Mouse (Mus musculus): ENCODE measurements around the gene Vapa.
"Not testable (repeated sequence)": the region's sequence is repeated elsewhere in the genome, so short reads cannot be mapped to it uniquely, and the experiment has no call there.

The Vapa gene

GRCm38 (mm10) chr17:65581440-65581839 lies 31.9 kb downstream of the Vapa start:
- in situ Hi-C loops (cut with MboI; ENCODE audit: low pct_unique_long_range_greater_than_20kb in 1 of 2, low sequenced_read_pairs in 2 of 2, unreplicated experiment in 1 of 2): no loop called here

DNA sequence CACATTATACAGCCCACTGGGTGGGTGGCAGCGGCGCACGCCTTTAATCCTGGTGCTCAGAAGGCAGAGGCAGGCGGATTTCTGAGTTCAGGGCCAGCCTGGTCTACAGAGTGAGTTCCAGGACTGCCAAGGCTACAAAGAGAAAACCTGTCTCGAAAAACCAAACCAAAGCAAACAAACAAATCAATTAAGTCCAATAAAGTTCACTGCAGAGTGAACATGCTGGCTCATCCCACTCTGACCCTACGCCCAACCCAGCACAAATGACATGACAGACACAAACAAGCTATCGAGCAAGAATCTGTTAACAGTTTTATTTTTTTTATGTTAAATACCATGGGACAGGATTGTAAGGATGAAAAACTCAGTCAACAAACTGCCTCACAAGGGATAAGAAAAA lies 33.6 kb downstream of the Vapa start:
- in situ Hi-C loops (cut with MboI; ENCODE audit: low pct_unique_long_range_greater_than_20kb in 1 of 2, low sequenced_read_pairs in 2 of 2, unreplicated experiment in 1 of 2): no loop called here

- in situ Hi-C loops (cut with MboI; ENCODE audit: low pct_unique_long_range_greater_than_20kb in 1 of 2, low sequenced_read_pairs in 2 of 2, unreplicated experiment in 1 of 2): no loop called here
Observed at GRCm38 (mm10) chr17:65575339-65575738, 38.0 kb downstream of the Vapa start.

DNA sequence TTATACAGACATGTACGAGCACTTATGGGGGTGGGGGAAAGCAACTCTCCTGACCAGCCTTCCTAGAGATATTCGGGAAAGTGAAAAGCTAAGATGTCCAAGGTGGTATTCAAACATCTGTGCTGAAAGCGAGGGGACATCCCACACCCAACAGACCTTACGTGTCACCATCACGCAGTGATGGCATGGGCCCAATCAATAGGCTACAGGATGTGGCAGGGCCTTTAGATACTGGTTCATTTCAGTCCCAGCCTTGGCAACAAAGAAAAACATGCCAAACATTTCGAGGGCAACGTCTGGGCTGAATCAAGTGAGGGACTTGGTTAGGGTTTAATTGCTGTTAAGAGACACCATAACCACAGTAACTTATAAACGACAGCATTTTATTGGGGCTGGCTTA lies 38.5 kb downstream of the Vapa start:
- in situ Hi-C loops (cut with MboI; ENCODE audit: low pct_unique_long_range_greater_than_20kb in 1 of 2, low sequenced_read_pairs in 2 of 2, unreplicated experiment in 1 of 2): no loop called here

DNA sequence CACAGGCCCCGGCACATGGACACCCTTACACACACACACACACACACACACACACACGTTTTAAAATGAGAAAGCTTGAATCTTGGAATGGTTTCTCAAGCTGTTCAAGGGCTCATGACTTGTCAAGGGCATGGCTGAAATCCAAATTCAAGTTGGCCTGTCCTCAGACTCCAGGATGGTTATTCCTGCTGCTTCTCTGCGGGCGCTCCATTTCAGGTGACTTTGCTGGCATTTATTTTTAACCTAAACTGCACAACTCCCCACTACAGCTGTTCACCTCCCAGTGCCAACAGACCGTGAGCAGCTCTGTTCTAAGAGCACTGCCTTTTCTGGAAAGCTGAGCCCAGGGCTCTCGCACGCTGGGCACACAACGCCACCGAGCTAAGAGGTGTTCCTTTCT lies 41.5 kb downstream of the Vapa start:
- in situ Hi-C loops (cut with MboI; ENCODE audit: low pct_unique_long_range_greater_than_20kb in 1 of 2, low sequenced_read_pairs in 2 of 2, unreplicated experiment in 1 of 2): no loop called here

DNA sequence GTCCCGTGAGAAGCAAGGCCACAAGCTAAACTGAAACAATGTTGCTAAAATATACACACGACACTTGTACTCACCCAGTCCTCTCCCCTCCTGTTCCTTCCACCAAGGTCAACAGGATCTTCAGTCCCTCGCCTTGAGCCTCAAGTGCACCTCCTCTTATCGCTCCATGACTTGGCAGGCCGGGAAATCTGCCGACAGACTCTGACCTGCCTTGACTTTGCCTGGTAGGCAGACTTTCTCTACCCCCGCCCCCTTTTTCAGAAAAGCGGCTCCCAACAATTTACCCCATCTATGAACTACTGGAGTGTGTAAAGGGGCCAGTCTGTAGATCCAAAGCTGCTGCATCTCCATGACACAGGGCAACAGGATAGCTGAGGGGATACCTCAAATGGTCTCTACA lies 41.9 kb downstream of the Vapa start:
- in situ Hi-C loops (cut with MboI; ENCODE audit: low pct_unique_long_range_greater_than_20kb in 1 of 2, low sequenced_read_pairs in 2 of 2, unreplicated experiment in 1 of 2): no loop called here

DNA sequence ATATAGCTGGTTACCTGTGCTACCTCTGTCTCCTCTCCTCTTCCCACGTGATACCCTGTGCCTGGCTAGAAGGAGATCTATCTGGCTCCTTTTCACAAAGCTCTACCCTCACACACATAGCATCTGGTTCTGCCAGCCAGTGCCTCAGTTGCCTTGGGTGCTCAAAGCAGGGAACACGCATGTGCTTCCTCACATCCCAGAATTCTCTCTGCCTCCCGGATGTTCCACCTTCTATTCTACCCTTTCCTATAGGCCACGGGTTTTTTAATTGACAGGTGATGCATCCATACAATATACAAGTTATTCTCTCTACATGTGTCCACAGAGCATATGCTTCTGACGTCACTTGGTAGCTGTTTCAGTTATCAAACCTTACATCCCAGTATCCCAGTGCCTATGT lies 49.2 kb downstream of the Vapa start:
- in situ Hi-C loops (cut with MboI; ENCODE audit: low pct_unique_long_range_greater_than_20kb in 1 of 2, low sequenced_read_pairs in 2 of 2, unreplicated experiment in 1 of 2): no loop called here

DNA sequence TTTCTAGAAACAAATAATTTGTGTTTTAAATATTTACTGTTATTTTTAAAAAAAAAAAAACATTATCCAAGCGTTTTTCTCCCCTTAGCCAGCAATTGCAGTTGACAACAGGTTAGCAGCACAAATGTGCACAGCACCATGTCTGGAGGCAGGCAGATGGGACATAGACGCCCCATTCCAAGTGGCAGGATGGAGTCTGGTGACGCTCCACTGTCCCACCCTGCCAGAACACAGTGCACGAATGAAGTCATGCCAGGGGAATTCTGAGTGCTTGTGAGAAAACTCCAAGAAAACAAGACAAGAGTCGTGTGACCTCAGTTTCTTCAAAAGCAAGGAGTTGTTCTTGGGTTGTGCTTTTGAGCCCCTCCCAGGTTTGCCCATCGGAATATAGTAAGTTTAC lies 50.0 kb downstream of the Vapa start:
- in situ Hi-C loops (cut with MboI; ENCODE audit: low pct_unique_long_range_greater_than_20kb in 1 of 2, low sequenced_read_pairs in 2 of 2, unreplicated experiment in 1 of 2): no loop called here

DNA sequence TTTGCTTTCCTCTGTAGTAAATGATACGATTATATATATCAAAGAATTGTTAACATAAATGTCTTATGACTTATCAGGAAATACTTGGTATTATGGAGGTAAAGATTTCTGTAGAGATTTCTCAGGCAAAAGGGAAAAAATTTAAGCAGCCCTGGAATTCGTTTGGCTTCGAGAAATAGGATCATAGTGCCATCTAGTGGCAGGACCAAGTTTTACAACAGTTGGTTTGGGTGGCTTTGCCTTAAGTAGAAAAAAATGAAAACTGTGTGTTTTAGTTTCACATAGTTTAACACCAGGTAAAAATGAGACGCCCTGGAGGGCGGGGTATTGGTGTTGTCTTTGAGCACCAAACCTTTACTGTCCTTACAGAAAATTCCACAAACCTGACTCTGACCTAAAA lies 50.6 kb downstream of the Vapa start:
- in situ Hi-C loops (cut with MboI; ENCODE audit: low pct_unique_long_range_greater_than_20kb in 1 of 2, low sequenced_read_pairs in 2 of 2, unreplicated experiment in 1 of 2): no loop called here

GRCm38 (mm10) chr17:65561361-65562015 lies 51.9 kb downstream of the Vapa start:
- in situ Hi-C loops (cut with MboI; ENCODE audit: low pct_unique_long_range_greater_than_20kb in 1 of 2, low sequenced_read_pairs in 2 of 2, unreplicated experiment in 1 of 2): no loop called here

DNA sequence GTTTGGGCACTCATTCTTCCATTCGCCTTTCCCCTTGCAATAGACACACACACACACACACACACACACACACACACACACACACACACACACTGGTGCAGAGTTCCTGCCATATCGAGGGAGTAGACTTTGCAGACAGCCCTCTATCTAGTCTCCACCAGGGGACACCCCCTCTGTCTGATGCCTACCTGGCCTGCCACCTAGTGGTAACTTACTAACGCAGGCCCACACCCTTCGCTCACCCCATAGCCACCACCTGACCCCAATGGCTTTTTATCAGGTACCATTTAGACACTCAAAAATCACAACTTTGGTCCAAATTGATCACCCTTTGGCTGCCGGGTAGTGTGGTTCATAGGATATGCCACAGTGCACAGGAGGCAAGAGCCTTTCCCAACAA lies 54.1 kb downstream of the Vapa start:
- in situ Hi-C loops (cut with MboI; ENCODE audit: low pct_unique_long_range_greater_than_20kb in 1 of 2, low sequenced_read_pairs in 2 of 2, unreplicated experiment in 1 of 2): no loop called here

- in situ Hi-C loops (cut with MboI; ENCODE audit: low pct_unique_long_range_greater_than_20kb in 1 of 2, low sequenced_read_pairs in 2 of 2, unreplicated experiment in 1 of 2): no loop called here
Observed at GRCm38 (mm10) chr17:65558788-65559187, 54.6 kb downstream of the Vapa start.

DNA sequence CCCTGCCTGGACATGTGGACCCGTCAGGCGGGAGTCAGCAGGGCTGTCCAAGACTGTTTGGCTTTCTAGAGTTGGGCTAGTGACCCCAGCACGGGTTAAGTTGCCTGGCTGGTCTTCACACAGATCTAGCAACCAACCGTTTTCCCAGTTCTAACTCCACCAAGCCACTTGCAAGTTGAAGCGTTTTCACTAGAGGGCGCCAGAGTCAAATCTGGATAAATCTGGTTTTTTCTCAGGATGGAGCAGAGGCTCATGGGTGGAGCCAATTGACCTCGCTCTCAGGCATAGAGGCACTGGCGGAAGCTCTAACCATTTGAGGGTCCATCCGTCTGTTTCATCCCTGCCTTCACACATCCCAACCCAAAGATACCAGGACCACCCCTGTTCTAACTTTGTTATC lies 55.1 kb downstream of the Vapa start:
- in situ Hi-C loops (cut with MboI; ENCODE audit: low pct_unique_long_range_greater_than_20kb in 1 of 2, low sequenced_read_pairs in 2 of 2, unreplicated experiment in 1 of 2): no loop called here

GRCm38 (mm10) chr17:65557212-65557611 lies 56.1 kb downstream of the Vapa start:
- in situ Hi-C loops (cut with MboI; ENCODE audit: low pct_unique_long_range_greater_than_20kb in 1 of 2, low sequenced_read_pairs in 2 of 2, unreplicated experiment in 1 of 2): no loop called here

- in situ Hi-C loops (cut with MboI; ENCODE audit: low pct_unique_long_range_greater_than_20kb in 1 of 2, low sequenced_read_pairs in 2 of 2, unreplicated experiment in 1 of 2): no loop called here
Observed at GRCm38 (mm10) chr17:65556798-65557197, 56.6 kb downstream of the Vapa start.

GRCm38 (mm10) chr17:65552426-65552997 lies 60.8 kb downstream of the Vapa start:
- in situ Hi-C loops (cut with MboI; ENCODE audit: low pct_unique_long_range_greater_than_20kb in 1 of 2, low sequenced_read_pairs in 2 of 2, unreplicated experiment in 1 of 2): no loop called here

GRCm38 (mm10) chr17:65550357-65550756 lies 63.0 kb downstream of the Vapa start:
- in situ Hi-C loops (cut with MboI; ENCODE audit: low pct_unique_long_range_greater_than_20kb in 1 of 2, low sequenced_read_pairs in 2 of 2, unreplicated experiment in 1 of 2): no loop called here

DNA sequence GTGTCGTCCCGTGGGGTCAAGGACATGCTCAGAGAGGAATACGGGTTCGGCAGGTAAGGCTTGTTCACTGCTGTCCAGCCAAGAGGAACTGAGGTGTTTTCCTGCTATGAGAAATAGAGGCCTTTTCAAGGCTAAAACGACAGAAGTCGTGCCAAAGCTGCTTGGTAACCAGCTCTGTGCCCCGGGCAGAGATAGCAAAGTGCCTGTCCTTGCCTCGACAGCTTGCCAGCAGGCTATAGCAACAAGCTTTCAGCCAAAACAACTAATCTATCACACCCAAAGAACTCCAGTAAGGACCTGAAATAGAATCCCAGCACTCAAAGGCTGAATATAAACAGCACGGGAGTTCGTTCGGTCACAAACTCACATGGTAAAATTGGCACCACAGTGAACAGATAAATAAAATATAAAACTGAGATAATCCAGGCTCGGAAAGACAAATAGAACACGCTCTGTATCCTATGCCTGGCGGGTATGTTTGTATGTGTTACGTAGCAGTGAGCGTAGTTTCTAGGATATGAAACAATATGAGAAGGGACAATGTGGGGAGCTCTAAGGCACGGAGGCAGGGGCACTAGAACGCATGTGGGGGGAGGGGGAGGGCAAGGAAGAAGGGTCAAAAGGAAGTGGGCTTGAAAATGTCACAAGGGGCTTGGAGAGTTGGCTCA lies 64.5 kb downstream of the Vapa start:
- in situ Hi-C loops (cut with MboI; ENCODE audit: low pct_unique_long_range_greater_than_20kb in 1 of 2, low sequenced_read_pairs in 2 of 2, unreplicated experiment in 1 of 2): no loop called here

DNA sequence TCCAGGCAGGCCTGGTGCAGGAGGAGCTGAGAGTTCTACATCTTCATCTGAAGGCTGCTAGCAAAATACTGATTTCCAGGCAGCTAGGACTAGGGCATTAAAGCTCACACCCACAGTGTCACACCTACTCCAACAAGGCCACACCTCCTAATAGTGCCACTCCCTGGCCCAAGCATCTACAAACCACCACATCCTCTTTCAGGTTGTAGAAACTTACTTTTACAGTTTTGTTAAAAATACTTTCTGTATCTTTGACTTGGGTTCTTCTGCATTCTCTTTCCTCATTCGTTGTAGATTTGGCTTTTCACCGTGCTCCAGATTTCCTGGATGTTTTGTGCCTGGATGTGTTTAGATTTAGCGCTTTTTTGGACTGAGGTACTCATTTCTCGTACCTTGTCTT lies 67.1 kb downstream of the Vapa start:
- in situ Hi-C loops (cut with MboI; ENCODE audit: low pct_unique_long_range_greater_than_20kb in 1 of 2, low sequenced_read_pairs in 2 of 2, unreplicated experiment in 1 of 2): not testable (repeated sequence)
